ENCODE assay signal across 8 mouse cellular contexts in genomic region chr7:109139405-109139804, GRCm38 (mm10). TPM values are rescaled to one million over a fixed set of nuclear protein-coding genes. Genes with fewer than 3 reads are reported as not detected.
A peak's percentile ranks its signal among the peaks of the same experiment; 100 is the strongest.
DNase-seq lines count a peak whose midpoint lies in the region; ATAC-seq lines count a peak whose summit lies in the region.

No protein-coding gene starts in this region.

- no peaks in the 10 kb centered on the region for H3K27me3 ChIP-seq in hindbrain, embryonic 14.5 days (ENCODE audit: control insufficient read depth, insufficient read depth, low read length)

- peaks cover 16% of the 10 kb centered on the region for H3K4me1 ChIP-seq in hindbrain, embryonic 14.5 days (replicated peaks; ENCODE audit: control insufficient read depth, insufficient read depth, low read length)

- H3K36me3 ChIP-seq in hindbrain, embryonic 14.5 days (replicated peaks; ENCODE audit: control insufficient read depth, insufficient read depth): no peaks in the 10 kb centered on the region; the same call in 1 of the 2 replicates

- H3K4me2 ChIP-seq in hindbrain, embryonic 14.5 days (replicated peaks): no peak overlapping the region

- H3K27ac ChIP-seq in hindbrain, embryonic 14.5 days: no peak overlapping the region

- H3K4me3 ChIP-seq in hindbrain, embryonic 14.5 days (replicated peaks; ENCODE audit: low read length): no peak overlapping the region

- 9% methylated on average over 3 of the region's 3 CpGs for WGBS in hindbrain, embryonic 14.5 days

- H3K9ac ChIP-seq in hindbrain, embryonic 14.5 days: no peak overlapping the region

- DNase-seq in Muller cell, postnatal 12 days (ENCODE audit: inconsistent ontology term): peak; percentile 80
- DNase-seq in cerebellum, adult 9-10 months: peak; percentile 93
- DNase-seq in frontal cortex, postnatal 14 days (ENCODE audit: low spot score in 2 of 2): peak; percentile 64 to 85
- DNase-seq in hindbrain, embryonic 14.5 days (ENCODE audit: low spot score): peak; percentile 91
- peak; percentile 76 to 93 for DNase-seq in layer of hippocampus, postnatal 25 days (ENCODE audit: extremely low spot score in 1 of 2, low spot score in 1 of 2)
- DNase-seq in lung, postnatal 14 days: peak; percentile 90
- DNase-seq in right cerebral cortex, adult 18-20 months: peak; percentile 86
- DNase-seq in urinary bladder, adult 2 months (ENCODE audit: low spot score): peak; percentile 56

- ATAC-seq in hindbrain, embryonic 14.5 days (ENCODE audit: low FRiP score): peak; percentile 64

- no peaks in the 10 kb centered on the region for H3K9me3 ChIP-seq in hindbrain, embryonic 14.5 days (ENCODE audit: control insufficient read depth, low read length)

RNA-seq across cellular contexts. Expression of gene Lmo1, which starts 35.6 kb away (rescaled TPM):
- 55.2 and 64.9 TPM in 2 replicates for polyA plus RNA-seq in hindbrain, embryonic 14.5 days (2014; fragmentation: Nextera tagmentation; extraction: Ambion mirVana)
- total RNA-seq in layer of hippocampus, postnatal 25 days (2021): 10 to 100 TPM; 63.2 to 72.8 TPM
- 155 and 164 TPM in 2 replicates for polyA plus RNA-seq in urinary bladder, adult 2 months (2012; rRNA removed)

RNA-seq across cellular contexts. Expression of gene Ric3, which starts 56.3 kb away (rescaled TPM):
- 33.3 and 34.4 TPM in 2 replicates for polyA plus RNA-seq in hindbrain, embryonic 14.5 days (2014; fragmentation: Nextera tagmentation; extraction: Ambion mirVana)
- total RNA-seq in layer of hippocampus, postnatal 25 days (2021): 10 to 100 TPM; 64.5 to 68.9 TPM
- polyA plus RNA-seq in urinary bladder, adult 2 months (2012; rRNA removed): 10.3 and 12.2 TPM in 2 replicates
